Mouse (Mus musculus) myocyte (in vitro differentiated cells): ENCODE results near the gene Gata2. TPM values are rescaled to one million over a fixed set of nuclear protein-coding genes. Genes with fewer than 3 reads are reported as not detected.
A peak's percentile ranks its signal among the peaks of the same experiment; 100 is the strongest.

ENCODE experiments used
- H3K27me3 ChIP-seq: one replicate; pipeline ENCODE4 v1.6.1; 2011; ENCODE audit not compliant: control insufficient read depth, insufficient read depth, insufficient read length
- H3K36me3 ChIP-seq: one replicate; pipeline ENCODE4 v1.6.1; 2011; ENCODE audit not compliant: control insufficient read depth, insufficient read depth
- H3K4me2 ChIP-seq: one replicate; pipeline ENCODE4 v1.6.1; 2011; ENCODE audit warnings: low read depth, control low read depth
- H3K4me3 ChIP-seq: one replicate; pipeline ENCODE4 v1.5.1; 2011; ENCODE audit warnings: mild to moderate bottlenecking, control low read depth, moderate library complexity
- H3K79me2 ChIP-seq: one replicate; pipeline ENCODE4 v1.6.1; 2011; ENCODE audit not compliant: control insufficient read depth, insufficient read depth
- H3ac ChIP-seq: one replicate; pipeline ENCODE4 v1.6.1; 2011; ENCODE audit not compliant: control insufficient read depth, insufficient read length
- CEBPB ChIP-seq: IDR thresholded peaks from 2 replicates; pipeline ENCODE4 v1.6.1; 2011; ENCODE audit warnings: mild to moderate bottlenecking, moderate library complexity; ENCODE audit not compliant: poor library complexity, insufficient read depth, severe bottlenecking
- E2F4 ChIP-seq: IDR thresholded peaks from one replicate; pipeline ENCODE4 v1.6.1; 2011; ENCODE audit warnings: mild to moderate bottlenecking, control low read depth, moderate library complexity; ENCODE audit not compliant: insufficient read depth
- MAX ChIP-seq: IDR thresholded peaks from one replicate; pipeline ENCODE4 v1.6.1; 2011; ENCODE audit warnings: low read depth, mild to moderate bottlenecking, control low read depth
- MYOD1 ChIP-seq, 3 experiments: IDR thresholded peaks; one replicate each; pipeline ENCODE4 v1.6.1; 2011; ENCODE audit warnings: control low read depth in 2 of 3, low read depth in 2 of 3, mild to moderate bottlenecking in 2 of 3, moderate library complexity in 1 of 3; ENCODE audit not compliant: insufficient read length in 2 of 3, control insufficient read depth in 1 of 3
- MYOG ChIP-seq, 3 experiments: IDR thresholded peaks; one replicate each; pipeline ENCODE4 v1.6.1; 2011; ENCODE audit warnings: control low read depth in 2 of 3, low read depth in 2 of 3, mild to moderate bottlenecking in 2 of 3; ENCODE audit not compliant: insufficient read length in 2 of 3, control insufficient read depth in 1 of 3, insufficient read depth in 1 of 3
- POLR2A ChIP-seq: IDR thresholded peaks from one replicate; pipeline ENCODE4 v1.6.1; 2011; ENCODE audit warnings: low read depth, mild to moderate bottlenecking, control low read depth, moderate library complexity; ENCODE audit not compliant: insufficient read length
- POLR2AphosphoS2 ChIP-seq: IDR thresholded peaks from one replicate; pipeline ENCODE4 v1.6.1; 2011; ENCODE audit warnings: low read depth, control low read depth; ENCODE audit not compliant: insufficient read length
- REST ChIP-seq: IDR thresholded peaks from one replicate; pipeline ENCODE4 v1.6.1; 2011; ENCODE audit warnings: mild to moderate bottlenecking, control low read depth, moderate library complexity; ENCODE audit not compliant: insufficient read depth, insufficient read length
- SRF ChIP-seq: IDR thresholded peaks from one replicate; pipeline ENCODE4 v1.6.1; 2011; ENCODE audit warnings: low read depth; ENCODE audit not compliant: control insufficient read depth, insufficient read length
- TCF12 ChIP-seq: IDR thresholded peaks from one replicate; pipeline ENCODE4 v1.6.1; 2011; ENCODE audit warnings: mild to moderate bottlenecking, control low read depth; ENCODE audit not compliant: poor library complexity, insufficient read depth, severe bottlenecking
- TCF3 ChIP-seq: IDR thresholded peaks from one replicate; pipeline ENCODE4 v1.6.1; 2011; ENCODE audit warnings: low read depth, control low read depth; ENCODE audit not compliant: insufficient read length
- USF1 ChIP-seq: IDR thresholded peaks from one replicate; pipeline ENCODE4 v1.6.1; 2011; ENCODE audit warnings: low read depth, mild to moderate bottlenecking, control low read depth, moderate library complexity
- polyA plus RNA-seq: library from polyadenylated mRNA; unstranded; fragments of >200 nt; fragmentation: generic; extraction: Trizol; gene quantifications from one replicate; pipeline ENCODE4 v1.2.1, GENCODE M21; 2012; ENCODE audit warnings: missing spikeins

The Gata2 gene
- polyA plus RNA-seq, 1 experiment, result 19.3 TPM

DNA sequence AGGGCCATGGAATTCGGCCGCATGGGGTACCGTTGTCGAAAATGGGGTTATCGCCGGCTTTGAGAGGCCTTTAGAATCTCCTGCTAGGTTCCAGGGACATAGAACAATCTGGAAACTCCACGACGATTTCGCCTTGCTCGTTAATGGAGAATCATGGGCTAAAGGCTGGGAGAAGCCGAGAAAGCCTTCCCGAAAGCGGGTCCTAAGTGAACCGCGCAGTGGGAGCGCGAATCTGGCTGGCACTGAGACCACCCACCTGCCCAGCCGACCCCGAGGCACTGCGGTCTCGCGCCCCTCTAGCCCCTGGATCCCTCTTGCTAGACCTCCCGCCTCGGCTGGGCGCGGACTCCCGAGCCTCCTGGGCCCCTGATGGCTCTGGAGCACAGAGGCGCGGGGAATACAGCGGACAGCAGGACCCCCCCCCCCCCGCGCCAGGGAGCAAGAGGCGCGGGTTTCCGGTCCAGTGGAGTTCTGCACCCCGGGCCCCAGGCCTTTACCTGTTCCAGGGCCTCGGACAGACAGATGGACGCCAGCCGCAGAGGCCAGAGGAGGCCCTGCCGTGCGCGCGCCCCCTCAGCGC, 3.1 kb downstream of the Gata2 start:
- no peak for TF ChIP-seq CEBPB
- no peak for TF ChIP-seq REST
- no peak for TF ChIP-seq POLR2AphosphoS2
- no peak for TF ChIP-seq E2F4
- no peak for TF ChIP-seq POLR2A
- no peak for TF ChIP-seq SRF
- no peak for TF ChIP-seq TCF3
- TF ChIP-seq MAX, result no peak
- TF ChIP-seq MYOD1 (IDR thresholded peaks at IDR 0.05; ENCODE audit: control insufficient read depth in 1 of 3, insufficient read length in 2 of 3, low read depth in 2 of 3), result no peak
- no peak for TF ChIP-seq USF1
- no peak for TF ChIP-seq MYOG (IDR thresholded peaks at IDR 0.05; ENCODE audit: control insufficient read depth in 1 of 3, insufficient read depth in 1 of 3, insufficient read length in 2 of 3, low read depth in 2 of 3)
- TF ChIP-seq TCF12, result no peak
- Histone ChIP-seq H3K36me3 (no peaks in the 10 kb centered on the region), H3K4me2 (peak overlapping the region; percentile 98), H3K27me3 (no peaks in the 10 kb centered on the region), H3ac (no peak overlapping the region), H3K4me3 (peak overlapping the region; percentile 90), H3K79me2 (peaks cover 15% of the 10 kb centered on the region)

GRCm38 (mm10) chr6:88197313-88198069, 3.8 kb downstream of the Gata2 start:
- Histone ChIP-seq H3ac (no peak overlapping the region), H3K36me3 (no peaks in the 10 kb centered on the region), H3K4me3 (peak overlapping the region; percentile 90), H3K27me3 (no peaks in the 10 kb centered on the region), H3K4me2 (peak overlapping the region; percentile 98), H3K79me2 (peaks cover 15% of the 10 kb centered on the region)
- TF ChIP-seq MAX, result no peak
- TF ChIP-seq POLR2A, result no peak
- no peak for TF ChIP-seq MYOG (IDR thresholded peaks at IDR 0.05; ENCODE audit: control insufficient read depth in 1 of 3, insufficient read depth in 1 of 3, insufficient read length in 2 of 3, low read depth in 2 of 3)
- no peak for TF ChIP-seq MYOD1 (IDR thresholded peaks at IDR 0.05; ENCODE audit: control insufficient read depth in 1 of 3, insufficient read length in 2 of 3, low read depth in 2 of 3)

GRCm38 (mm10) chr6:88198070-88198940, 4.6 kb downstream of the Gata2 start:
- H3ac ChIP-seq, result peak overlapping the region; percentile 67
- peak overlapping the region; percentile 98 for H3K4me2 ChIP-seq
- TF ChIP-seq MYOD1 (IDR thresholded peaks at IDR 0.05; ENCODE audit: control insufficient read depth in 1 of 3, insufficient read length in 2 of 3, low read depth in 2 of 3), result peak in 1 of 3 experiments; percentile 66
- TF ChIP-seq SRF, result no peak
- TF ChIP-seq REST, result no peak
- peak; percentile 85 for TF ChIP-seq POLR2AphosphoS2
- TF ChIP-seq MYOG (IDR thresholded peaks at IDR 0.05; ENCODE audit: control insufficient read depth in 1 of 3, insufficient read depth in 1 of 3, insufficient read length in 2 of 3, low read depth in 2 of 3), result peak in 2 of 3 experiments; percentile 47 to 70
- peak; percentile 95 for TF ChIP-seq POLR2A
- no peaks in the 10 kb centered on the region for H3K27me3 ChIP-seq
- peak overlapping the region; percentile 90 for H3K4me3 ChIP-seq
- H3K36me3 ChIP-seq, result no peaks in the 10 kb centered on the region
- H3K79me2 ChIP-seq, result peaks cover 15% of the 10 kb centered on the region

DNA sequence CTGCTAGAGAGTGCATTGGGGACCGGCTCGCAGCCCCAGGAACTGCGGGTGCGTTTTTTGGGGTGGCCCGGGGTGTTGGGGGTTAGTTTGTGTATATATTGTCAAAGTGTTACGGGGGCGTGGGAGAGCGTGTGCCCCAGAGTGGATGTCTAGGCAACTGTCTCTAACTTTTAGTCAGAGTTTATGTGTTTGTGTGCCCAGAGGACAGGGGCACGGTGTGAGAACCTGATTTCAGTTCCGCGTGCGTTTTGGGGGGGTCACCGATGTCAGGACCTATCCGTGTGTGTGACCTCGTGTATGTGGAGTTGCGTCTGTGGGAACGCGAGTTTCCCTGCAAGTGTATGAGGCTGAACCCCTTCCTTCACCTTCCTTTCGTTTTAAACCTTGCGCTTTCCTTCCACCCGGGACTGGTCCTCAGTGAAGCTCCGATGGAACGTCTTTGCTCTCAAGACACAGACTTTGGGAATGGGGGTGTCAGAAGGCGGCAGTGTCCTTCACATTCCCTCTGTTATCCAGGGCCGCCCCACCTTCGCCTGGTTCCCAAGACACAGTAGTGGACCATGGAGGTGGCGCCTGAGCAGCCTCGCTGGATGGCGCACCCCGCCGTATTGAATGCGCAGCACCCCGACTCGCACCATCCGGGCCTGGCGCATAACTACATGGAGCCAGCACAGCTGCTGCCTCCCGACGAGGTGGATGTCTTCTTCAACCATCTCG, 5.5 kb downstream of the Gata2 start:
- H3K36me3 ChIP-seq, result no peaks in the 10 kb centered on the region
- TF ChIP-seq POLR2A, result peak; percentile 20
- TF ChIP-seq REST, result no peak
- peak overlapping the region; percentile 90 for H3K4me3 ChIP-seq
- peak overlapping the region; percentile 67 for H3ac ChIP-seq
- H3K4me2 ChIP-seq, result peak overlapping the region; percentile 98
- peaks cover 15% of the 10 kb centered on the region for H3K79me2 ChIP-seq
- H3K27me3 ChIP-seq, result no peaks in the 10 kb centered on the region
